Mouse (Mus musculus): ENCODE measurements around the gene Nudt16l1.

Gene Nudt16l1

DNA sequence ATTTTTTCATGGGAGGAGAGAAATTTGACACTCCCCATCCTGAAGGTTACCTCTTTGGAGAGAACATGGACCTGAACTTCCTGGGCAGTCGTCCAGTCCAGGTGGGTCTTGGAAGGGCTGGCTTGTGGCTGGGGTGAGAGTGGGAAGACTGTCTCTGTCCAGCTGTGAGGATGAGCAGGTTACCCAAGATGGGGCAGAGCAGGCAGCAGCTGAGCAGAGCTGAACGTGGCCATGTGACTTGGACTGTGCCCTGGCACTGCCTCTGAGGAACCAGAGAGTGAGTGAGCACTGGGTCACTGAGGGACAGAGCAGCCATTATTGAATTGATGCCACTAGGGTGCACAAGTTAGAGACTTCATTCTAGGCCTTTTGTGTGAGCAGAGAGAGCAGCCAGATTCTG lies 31.2 kb upstream of the Nudt16l1 start:
- peak; percentile 12 for DNase-seq (ENCODE audit: low read depth, low spot score)
- H3K27me3 ChIP-seq (ENCODE audit: control insufficient read depth, insufficient read depth, low read length, poor library complexity, severe bottlenecking) = no peaks in the 10 kb centered on the region
- peaks cover 4% of the 10 kb centered on the region; the same call in 1 of the 2 replicates for H3K36me3 ChIP-seq (ENCODE audit: control insufficient read depth, insufficient read depth, low read length, poor library complexity, severe bottlenecking)

- peak; percentile 93 for DNase-seq (ENCODE audit: low read depth, low spot score)
- no peaks in the 10 kb centered on the region for H3K27me3 ChIP-seq (ENCODE audit: control insufficient read depth, insufficient read depth, low read length, poor library complexity, severe bottlenecking)
- peaks cover 4% of the 10 kb centered on the region; the same call in 1 of the 2 replicates for H3K36me3 ChIP-seq (ENCODE audit: control insufficient read depth, insufficient read depth, low read length, poor library complexity, severe bottlenecking)
Measured at GRCm38 (mm10) chr16:4907972-4908371, 30.6 kb upstream of the Nudt16l1 start.

DNA sequence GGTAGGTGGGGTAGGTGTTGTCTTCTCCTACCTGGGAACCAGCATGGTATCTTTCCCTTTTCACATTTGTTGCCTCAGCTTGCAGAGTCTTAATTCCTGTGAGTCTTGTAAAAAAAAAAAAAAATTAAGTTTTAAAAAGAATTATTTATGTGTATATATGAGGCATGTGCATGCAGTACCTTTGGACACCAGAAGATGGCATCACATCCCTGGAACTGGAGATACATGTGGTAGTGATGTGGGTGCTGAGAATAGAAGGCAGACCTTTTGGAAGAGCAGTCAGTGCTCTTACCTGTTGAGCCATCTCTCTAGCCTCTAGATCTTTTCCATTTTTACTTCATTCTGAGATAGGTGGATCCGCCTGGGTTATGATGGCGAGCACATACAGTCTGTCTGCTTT lies 28.8 kb upstream of the Nudt16l1 start:
- Histone ChIP-seq H3K36me3 (ENCODE audit: control insufficient read depth, insufficient read depth, low read length, poor library complexity, severe bottlenecking) (peaks cover 6% of the 10 kb centered on the region), H3K27me3 (ENCODE audit: control insufficient read depth, insufficient read depth, low read length, poor library complexity, severe bottlenecking) (no peaks in the 10 kb centered on the region)
- peak; percentile 57 for DNase-seq (ENCODE audit: low read depth, low spot score)

- no peak for DNase-seq (ENCODE audit: low read depth, low spot score)
- H3K27me3 ChIP-seq (ENCODE audit: control insufficient read depth, insufficient read depth, low read length, poor library complexity, severe bottlenecking) = no peaks in the 10 kb centered on the region
- H3K36me3 ChIP-seq (ENCODE audit: control insufficient read depth, insufficient read depth, low read length, poor library complexity, severe bottlenecking) = peaks cover 8% of the 10 kb centered on the region
Measured at GRCm38 (mm10) chr16:4910758-4911157, 27.8 kb upstream of the Nudt16l1 start.

- peaks cover 16% of the 10 kb centered on the region for H3K36me3 ChIP-seq (ENCODE audit: control insufficient read depth, insufficient read depth, low read length, poor library complexity, severe bottlenecking)
- no peaks in the 10 kb centered on the region for H3K27me3 ChIP-seq (ENCODE audit: control insufficient read depth, insufficient read depth, low read length, poor library complexity, severe bottlenecking)
- DNase-seq (ENCODE audit: low read depth, low spot score) = no peak
Measured at GRCm38 (mm10) chr16:4912074-4912648, 26.4 kb upstream of the Nudt16l1 start.

GRCm38 (mm10) chr16:4912907-4913782 lies 25.4 kb upstream of the Nudt16l1 start:
- Histone ChIP-seq H3K27me3 (ENCODE audit: control insufficient read depth, insufficient read depth, low read length, poor library complexity, severe bottlenecking) (no peaks in the 10 kb centered on the region), H3K36me3 (ENCODE audit: control insufficient read depth, insufficient read depth, low read length, poor library complexity, severe bottlenecking) (peaks cover 16% of the 10 kb centered on the region)
- DNase-seq (ENCODE audit: low read depth, low spot score) = peak; percentile 79

DNA sequence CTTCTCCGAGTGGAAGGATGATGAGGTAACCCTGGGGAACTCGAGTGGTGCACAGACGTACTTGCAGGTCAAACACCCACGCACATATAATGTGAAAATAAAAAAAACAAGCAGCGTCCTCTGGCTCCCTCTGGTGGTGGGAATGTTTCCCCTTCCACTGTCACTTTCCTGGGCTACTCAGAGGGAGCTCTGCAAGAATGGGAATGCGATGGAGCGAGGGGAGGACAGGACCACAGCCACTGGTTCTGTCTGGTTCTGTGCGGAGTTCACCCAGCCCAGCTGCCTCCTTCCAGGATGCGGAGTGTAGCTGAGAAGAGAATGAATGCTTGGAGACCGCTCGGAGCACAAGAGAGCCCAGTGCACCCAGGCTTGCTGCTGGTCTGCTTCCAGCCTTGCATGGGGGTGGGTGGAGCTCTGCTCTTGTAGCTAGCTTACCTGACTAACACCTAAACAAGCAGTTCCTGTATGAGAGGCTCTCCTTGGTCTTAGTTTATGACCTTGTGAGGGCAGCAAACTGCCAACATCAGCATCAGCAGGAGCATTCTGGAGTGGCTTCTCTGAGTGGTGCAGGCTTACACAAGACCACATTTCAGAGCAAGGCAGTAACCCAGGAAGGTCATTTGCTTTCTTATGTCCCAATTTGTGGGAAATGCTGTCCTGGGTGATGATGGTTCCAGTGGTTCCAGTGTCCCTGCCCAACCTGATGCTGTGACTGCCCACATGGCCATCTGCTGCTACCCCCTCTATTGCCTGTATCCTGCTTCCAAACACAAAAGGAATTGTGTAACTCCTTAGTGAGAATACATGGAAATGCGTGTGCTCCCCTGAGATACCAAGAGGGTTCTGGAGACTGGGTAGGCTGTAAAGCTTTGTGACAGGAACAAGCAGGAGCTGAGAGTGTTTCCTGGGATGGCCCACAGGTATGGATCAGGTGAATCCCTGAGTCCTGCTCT lies 24.5 kb upstream of the Nudt16l1 start:
- Histone ChIP-seq H3K36me3 (ENCODE audit: control insufficient read depth, insufficient read depth, low read length, poor library complexity, severe bottlenecking) (peaks cover 16% of the 10 kb centered on the region), H3K27me3 (ENCODE audit: control insufficient read depth, insufficient read depth, low read length, poor library complexity, severe bottlenecking) (no peaks in the 10 kb centered on the region)
- DNase-seq (ENCODE audit: low read depth, low spot score) = peak; percentile 90

DNA sequence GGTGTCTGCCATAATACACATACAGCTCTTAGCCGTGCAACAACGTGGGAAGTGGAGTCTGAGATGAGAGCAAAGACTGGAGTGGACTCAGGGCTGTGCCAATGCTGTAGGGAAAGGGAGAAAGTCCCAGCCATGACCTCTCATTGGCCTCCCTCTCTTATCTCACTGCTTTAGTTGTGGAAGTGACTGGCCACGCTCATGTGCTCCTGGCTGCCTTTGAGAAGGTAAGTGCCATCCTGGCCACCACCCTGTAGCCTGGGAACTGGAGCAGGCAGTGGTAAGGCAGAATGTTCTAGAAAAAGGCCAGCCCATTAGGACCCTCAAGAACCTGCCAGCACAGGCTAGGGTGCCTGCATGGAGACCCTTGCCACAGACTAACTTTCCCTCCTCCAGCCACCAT lies 22.6 kb upstream of the Nudt16l1 start:
- Histone ChIP-seq H3K27me3 (ENCODE audit: control insufficient read depth, insufficient read depth, low read length, poor library complexity, severe bottlenecking) (no peaks in the 10 kb centered on the region), H3K36me3 (ENCODE audit: control insufficient read depth, insufficient read depth, low read length, poor library complexity, severe bottlenecking) (peaks cover 13% of the 10 kb centered on the region)
- no peak for DNase-seq (ENCODE audit: low read depth, low spot score)

GRCm38 (mm10) chr16:4916608-4917007 lies 22.0 kb upstream of the Nudt16l1 start:
- no peak for DNase-seq (ENCODE audit: low read depth, low spot score)
- peaks cover 12% of the 10 kb centered on the region for H3K36me3 ChIP-seq (ENCODE audit: control insufficient read depth, insufficient read depth, low read length, poor library complexity, severe bottlenecking)

GRCm38 (mm10) chr16:4920556-4920955 lies 18.0 kb upstream of the Nudt16l1 start:
- no peak for DNase-seq (ENCODE audit: low read depth, low spot score)
- peaks cover 10% of the 10 kb centered on the region for H3K36me3 ChIP-seq (ENCODE audit: control insufficient read depth, insufficient read depth, low read length, poor library complexity, severe bottlenecking)
- H3K27me3 ChIP-seq (ENCODE audit: control insufficient read depth, insufficient read depth, low read length, poor library complexity, severe bottlenecking) = no peaks in the 10 kb centered on the region

More at GRCm38 (mm10) chr16:4916608-4917007, 22.0 kb upstream of the Nudt16l1 start:
- H3K27me3 ChIP-seq (ENCODE audit: control insufficient read depth, insufficient read depth, low read length, poor library complexity, severe bottlenecking) = no peaks in the 10 kb centered on the region

DNA sequence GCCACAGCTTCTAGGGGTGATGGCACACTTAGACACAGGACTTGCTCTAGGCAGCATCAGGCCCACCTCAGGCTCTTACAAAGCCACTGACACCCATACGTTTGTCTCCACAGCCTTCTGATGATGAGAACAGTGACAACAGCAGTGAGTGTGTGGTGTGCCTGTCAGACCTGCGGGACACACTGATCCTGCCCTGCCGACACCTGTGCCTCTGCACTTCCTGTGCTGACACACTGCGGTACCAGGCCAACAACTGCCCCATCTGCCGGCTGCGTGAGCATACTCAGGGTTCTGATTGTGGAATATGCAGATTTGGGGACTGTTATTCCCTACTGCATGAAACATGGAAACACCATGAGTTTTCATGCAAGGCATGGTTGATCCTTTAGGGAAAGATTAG lies 16.1 kb upstream of the Nudt16l1 start:
- Histone ChIP-seq H3K36me3 (ENCODE audit: control insufficient read depth, insufficient read depth, low read length, poor library complexity, severe bottlenecking) (peaks cover 9% of the 10 kb centered on the region), H3K27me3 (ENCODE audit: control insufficient read depth, insufficient read depth, low read length, poor library complexity, severe bottlenecking) (no peaks in the 10 kb centered on the region)
- DNase-seq (ENCODE audit: low read depth, low spot score) = no peak

DNA sequence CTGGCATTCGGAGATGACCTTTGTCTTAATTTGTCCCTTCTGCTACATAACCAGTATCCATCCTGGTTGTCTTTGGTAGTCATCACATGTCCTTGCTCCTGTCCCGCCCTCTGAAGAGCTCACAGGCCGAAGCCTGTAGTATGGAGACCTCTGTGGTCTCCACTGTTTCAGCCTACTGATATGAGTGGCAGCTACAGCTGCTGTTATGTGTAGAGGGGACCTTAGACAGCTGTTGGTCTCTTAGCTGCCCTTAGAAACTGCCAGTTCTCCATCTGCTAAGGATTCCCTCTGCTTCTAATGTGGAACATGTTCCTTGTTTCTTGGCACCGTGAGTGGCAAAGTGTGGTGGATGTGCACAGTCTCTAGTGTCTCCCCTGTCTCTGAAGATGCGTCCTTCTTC lies 14.6 kb upstream of the Nudt16l1 start:
- no peaks in the 10 kb centered on the region for H3K27me3 ChIP-seq (ENCODE audit: control insufficient read depth, insufficient read depth, low read length, poor library complexity, severe bottlenecking)
- peaks cover 16% of the 10 kb centered on the region for H3K36me3 ChIP-seq (ENCODE audit: control insufficient read depth, insufficient read depth, low read length, poor library complexity, severe bottlenecking)
- no peak for DNase-seq (ENCODE audit: low read depth, low spot score)

GRCm38 (mm10) chr16:4927967-4928366 lies 10.6 kb upstream of the Nudt16l1 start:
- peaks cover 32% of the 10 kb centered on the region for H3K36me3 ChIP-seq (ENCODE audit: control insufficient read depth, insufficient read depth, low read length, poor library complexity, severe bottlenecking)
- H3K27me3 ChIP-seq (ENCODE audit: control insufficient read depth, insufficient read depth, low read length, poor library complexity, severe bottlenecking) = no peaks in the 10 kb centered on the region
- DNase-seq (ENCODE audit: low read depth, low spot score) = no peak

- Histone ChIP-seq H3K36me3 (ENCODE audit: control insufficient read depth, insufficient read depth, low read length, poor library complexity, severe bottlenecking) (peaks cover 33% of the 10 kb centered on the region), H3K27me3 (ENCODE audit: control insufficient read depth, insufficient read depth, low read length, poor library complexity, severe bottlenecking) (no peaks in the 10 kb centered on the region)
- DNase-seq (ENCODE audit: low read depth, low spot score) = no peak
Measured at GRCm38 (mm10) chr16:4928474-4928873, 10.1 kb upstream of the Nudt16l1 start.

Data from splenic B cell, adult 2 months (primary cell).